Mouse (Mus musculus) brain, embryonic 14.5 days (tissue): ENCODE data around the gene Dennd4a.

ENCODE experiments used
- CTCF ChIP-seq: fragments of 200-500 bp; IDR thresholded peaks from 2 replicates; pipeline ENCODE4 v1.5.1; 2012; ENCODE audit warnings: inconsistent platforms, mild to moderate bottlenecking, moderate library complexity, borderline replicate concordance; ENCODE audit not compliant: insufficient read depth, insufficient read length; ENCODE audit errors: extremely low read depth
- POLR2A ChIP-seq: fragments of 200-500 bp; IDR thresholded peaks from 2 replicates; pipeline ENCODE4 v1.6.1; 2012; ENCODE audit warnings: mild to moderate bottlenecking, inconsistent platforms, borderline replicate concordance; ENCODE audit not compliant: poor library complexity, insufficient read depth, insufficient read length, severe bottlenecking; ENCODE audit errors: extremely low read depth

GRCm38 (mm10) chr9:64794448-64795420 lies 16.4 kb upstream of the Dennd4a start:
- no peak for TF ChIP-seq POLR2A
- TF ChIP-seq CTCF = no peak
